Mouse (Mus musculus) spleen, embryonic (tissue): ENCODE results near the gene Pde1c.

ENCODE experiments used
- CTCF ChIA-PET: fragments of 350-600 bp; sonication (Branson Sonifier 250); formaldehyde crosslinking; loops from one replicate; lab custom pipeline; 2022; lab: Charles Lee

Gene Pde1c

DNA sequence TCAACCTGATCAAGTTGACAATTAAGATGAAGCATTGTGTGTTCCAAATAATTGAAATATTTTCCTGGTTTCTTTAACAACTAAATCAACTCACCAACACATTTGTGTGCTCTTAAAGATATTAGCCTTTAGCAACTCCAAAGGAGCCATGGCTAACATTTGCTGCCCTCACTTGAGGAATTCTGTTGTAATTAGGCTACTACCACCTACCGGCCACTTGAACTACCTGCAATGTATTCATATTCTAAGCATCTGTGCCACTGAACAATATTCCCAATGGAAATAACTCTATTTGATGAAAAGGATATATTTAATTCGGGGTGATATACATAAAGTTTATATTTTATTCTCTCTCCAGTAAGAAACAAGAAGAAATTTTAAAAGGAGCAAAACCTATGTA, 121.0 kb downstream of the Pde1c start:
- CTCF ChIA-PET = no interaction called here

- CTCF ChIA-PET = no interaction called here
Measured at GRCm38 (mm10) chr6:56441501-56441900, 127.4 kb downstream of the Pde1c start.

DNA sequence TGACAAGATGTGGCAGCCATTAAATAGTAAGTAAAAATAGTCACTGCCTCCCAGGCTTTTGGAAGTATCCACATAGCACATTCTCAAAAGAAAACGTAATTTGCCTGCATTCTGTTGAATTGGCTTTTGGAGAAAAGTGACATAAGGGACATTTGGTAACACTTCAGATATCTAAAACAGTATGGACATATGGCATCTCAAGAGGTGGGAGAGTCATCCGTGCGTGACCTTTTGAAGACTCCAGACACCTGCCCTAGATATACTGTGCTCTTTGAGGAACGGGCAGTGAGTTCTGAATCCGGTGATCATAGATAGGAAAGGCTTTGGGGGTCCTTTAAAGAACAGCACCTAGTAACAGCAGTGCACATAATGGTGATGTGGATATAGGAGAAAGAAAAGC, 143.1 kb downstream of the Pde1c start:
- CTCF ChIA-PET = no interaction called here

- CTCF ChIA-PET = no interaction called here
Measured at GRCm38 (mm10) chr6:56422866-56423265, 146.0 kb downstream of the Pde1c start.

DNA sequence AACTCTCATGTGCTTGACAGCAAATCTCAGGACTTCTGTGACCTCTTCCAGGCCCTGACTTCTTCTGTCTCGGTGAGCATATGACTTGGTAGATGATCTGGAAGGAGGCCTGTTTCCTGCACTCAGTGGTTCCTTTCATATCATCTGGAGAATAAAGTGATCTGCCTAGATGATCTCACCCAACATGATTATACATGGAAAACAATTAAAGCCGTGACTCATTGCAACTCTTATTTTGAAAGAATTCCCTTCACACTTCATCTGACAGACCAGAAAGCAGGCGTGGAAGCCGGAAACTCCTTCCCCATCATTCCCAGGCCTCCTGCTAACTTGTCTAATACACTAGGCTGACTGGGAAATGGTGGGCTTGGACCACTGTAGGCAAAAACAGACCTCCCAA, 152.7 kb downstream of the Pde1c start:
- CTCF ChIA-PET = no interaction called here

GRCm38 (mm10) chr6:56389178-56389577, 179.7 kb downstream of the Pde1c start:
- CTCF ChIA-PET = no interaction called here

- CTCF ChIA-PET = no interaction called here
Measured at GRCm38 (mm10) chr6:56376359-56376758, 192.5 kb downstream of the Pde1c start.

GRCm38 (mm10) chr6:56374180-56374579, 194.7 kb downstream of the Pde1c start:
- CTCF ChIA-PET = no interaction called here

DNA sequence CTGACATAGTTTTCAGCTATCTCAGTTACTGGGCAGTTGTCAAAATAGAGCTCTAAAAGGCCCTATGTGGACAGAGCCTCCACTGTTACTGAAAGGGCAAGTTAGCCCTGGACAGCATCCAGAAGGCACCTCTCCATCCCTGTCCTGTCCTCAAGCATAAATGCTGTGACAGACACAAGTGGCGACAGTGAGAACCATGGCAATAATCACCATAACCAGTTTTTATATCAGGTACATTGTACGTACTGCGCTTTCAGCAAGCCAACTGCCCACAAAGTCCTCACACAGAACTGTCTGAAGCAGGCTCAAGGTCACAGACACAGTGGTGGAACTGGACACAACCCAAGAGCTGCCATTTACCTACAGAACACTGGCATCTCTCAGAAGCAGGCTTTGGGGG, 195.2 kb downstream of the Pde1c start:
- CTCF ChIA-PET = no interaction called here

GRCm38 (mm10) chr6:56373046-56373751, 195.7 kb downstream of the Pde1c start:
- CTCF ChIA-PET = no interaction called here

DNA sequence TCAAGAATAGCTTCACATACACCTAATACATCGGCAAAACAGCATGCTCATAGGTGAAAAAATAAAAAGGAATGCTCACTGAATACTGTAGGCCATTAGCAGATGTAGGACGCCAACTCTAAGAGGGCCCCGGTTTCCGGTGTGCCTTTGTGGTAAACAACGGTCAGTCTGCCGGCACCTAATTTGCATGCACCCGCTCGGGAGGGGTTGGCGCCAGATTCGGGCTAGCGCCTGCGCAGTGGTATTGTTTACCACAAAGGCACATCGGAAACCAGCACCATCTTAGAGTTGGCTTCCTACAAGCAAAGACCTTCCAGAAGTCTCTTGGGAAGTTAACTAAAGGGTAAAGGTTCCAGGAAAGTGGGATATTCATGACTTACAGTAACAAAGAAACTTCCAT, 199.4 kb downstream of the Pde1c start:
- CTCF ChIA-PET = no interaction called here

DNA sequence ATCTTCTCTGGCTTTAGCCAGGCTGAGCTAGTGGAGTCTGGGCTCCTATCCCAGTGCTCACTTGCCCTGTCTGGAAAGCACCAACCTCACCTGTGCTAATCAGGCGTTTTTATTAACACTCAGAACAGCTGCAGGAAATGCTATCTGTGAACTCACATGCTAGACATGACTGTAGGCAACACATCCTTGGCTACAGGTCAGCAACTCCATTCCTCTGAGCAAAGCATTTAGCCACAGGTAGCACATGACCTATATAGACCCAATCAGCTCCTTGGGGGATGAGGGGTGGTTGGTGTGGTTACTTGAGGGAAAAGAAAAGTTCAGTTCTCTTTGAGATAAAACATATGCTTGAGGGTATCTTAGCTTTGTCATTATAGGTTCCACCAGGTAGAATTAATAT, 200.8 kb downstream of the Pde1c start:
- CTCF ChIA-PET = no interaction called here

GRCm38 (mm10) chr6:56367257-56367656, 201.6 kb downstream of the Pde1c start:
- CTCF ChIA-PET = no interaction called here

DNA sequence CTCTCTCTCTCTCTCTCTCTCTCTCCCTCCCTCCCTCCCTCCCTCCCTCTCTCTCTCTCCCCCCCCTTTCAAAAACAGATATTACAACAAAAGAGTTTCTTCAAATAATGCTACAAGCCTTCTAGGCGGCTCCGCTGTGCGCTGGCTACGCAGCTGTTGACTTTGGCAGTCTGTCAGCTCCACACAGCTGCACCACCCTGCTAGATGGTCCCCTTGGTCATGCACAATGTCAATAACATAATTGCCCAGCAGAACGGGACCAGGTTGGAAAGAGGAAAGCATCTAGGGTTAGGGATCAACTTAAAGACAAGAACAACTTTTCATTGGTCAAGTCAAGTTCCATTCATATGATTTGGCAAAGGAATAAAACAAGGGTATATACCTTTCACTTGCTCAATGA, 206.3 kb downstream of the Pde1c start:
- CTCF ChIA-PET = interaction anchor here (0.6 kb wide), 1 partner anchor 1770 kb away, joined by 3 read pairs; no protein-coding TSS in a partner anchor

- CTCF ChIA-PET = no interaction called here
Measured at GRCm38 (mm10) chr6:56362128-56362545, 206.8 kb downstream of the Pde1c start.

DNA sequence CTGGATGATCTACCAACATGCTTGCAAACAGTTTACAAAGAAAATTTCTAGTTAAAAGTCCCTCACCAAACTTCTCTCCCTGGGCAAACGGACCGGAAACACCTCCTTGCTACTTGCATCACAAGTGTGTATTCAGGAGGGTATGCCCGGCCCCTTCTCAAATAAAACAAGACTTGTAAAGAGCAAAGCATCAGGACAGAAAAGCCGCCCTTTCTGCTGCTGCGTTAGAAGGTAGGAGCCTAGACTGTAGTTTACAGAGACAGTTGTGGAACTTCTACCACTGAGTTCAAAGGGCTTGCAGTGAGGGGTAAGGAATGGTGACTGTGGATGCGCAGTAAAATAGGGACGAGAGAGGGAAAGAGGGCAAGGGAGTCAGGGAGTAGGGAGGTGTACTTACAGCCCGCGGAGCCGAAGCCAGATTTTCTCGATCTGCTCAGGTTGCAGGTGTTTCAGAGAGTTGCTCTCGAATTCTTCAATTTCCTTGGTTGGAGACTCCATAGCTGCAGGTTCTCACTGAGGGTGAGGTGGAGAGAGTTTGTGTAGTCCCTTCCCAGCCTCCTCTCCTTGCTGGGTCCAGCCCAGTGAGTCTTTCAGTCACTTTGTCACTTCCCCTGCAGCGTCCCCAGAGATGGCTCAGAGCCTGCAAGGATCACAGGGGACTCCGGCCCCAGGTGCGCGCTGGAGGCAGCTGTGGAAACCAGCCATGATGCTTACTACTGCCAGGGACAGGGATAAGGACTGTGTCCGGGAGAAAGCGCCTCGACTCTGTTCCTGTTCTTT, 207.4 kb downstream of the Pde1c start:
- CTCF ChIA-PET = no interaction called here

- CTCF ChIA-PET = no interaction called here
Measured at GRCm38 (mm10) chr6:56360086-56360485, 208.8 kb downstream of the Pde1c start.

DNA sequence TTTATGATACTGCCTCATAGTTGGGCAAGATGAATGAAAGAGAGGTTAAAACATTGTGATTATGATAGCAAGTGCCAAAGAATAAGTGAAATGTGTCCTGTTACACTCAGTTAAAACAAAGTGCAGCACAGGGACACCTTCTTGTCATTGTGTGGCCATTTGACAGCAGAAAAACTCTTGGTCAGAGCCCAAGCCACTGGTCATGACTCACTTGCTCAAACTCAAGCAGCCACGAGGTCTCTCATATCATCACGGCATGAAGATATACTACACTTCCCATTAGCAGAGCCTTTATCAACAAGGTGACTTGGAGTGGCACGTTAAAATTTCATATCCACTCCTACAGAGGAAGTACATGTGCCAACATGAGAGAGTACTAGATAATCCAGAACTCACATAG, 209.8 kb downstream of the Pde1c start:
- CTCF ChIA-PET = no interaction called here

DNA sequence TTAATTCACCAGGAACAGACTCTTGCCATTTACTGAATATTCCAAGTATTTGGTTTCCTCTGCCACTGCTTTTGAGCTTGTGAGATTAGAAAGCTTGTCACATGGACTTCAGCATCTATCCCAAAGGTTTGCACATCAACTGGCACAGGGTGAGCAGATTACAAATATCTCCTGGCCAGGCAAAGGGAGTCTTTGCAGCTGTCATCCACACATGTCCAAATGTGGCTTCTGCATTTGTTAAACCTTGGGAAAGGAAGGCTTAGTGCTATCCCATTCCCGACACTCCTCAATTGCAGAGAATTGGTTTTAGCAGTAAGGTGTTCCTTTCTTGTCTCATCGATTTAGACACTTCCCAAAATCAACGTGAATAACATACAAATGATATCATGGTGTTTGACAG, 221.7 kb downstream of the Pde1c start:
- CTCF ChIA-PET = no interaction called here

- CTCF ChIA-PET = no interaction called here
Measured at GRCm38 (mm10) chr6:56345082-56345481, 223.8 kb downstream of the Pde1c start.

DNA sequence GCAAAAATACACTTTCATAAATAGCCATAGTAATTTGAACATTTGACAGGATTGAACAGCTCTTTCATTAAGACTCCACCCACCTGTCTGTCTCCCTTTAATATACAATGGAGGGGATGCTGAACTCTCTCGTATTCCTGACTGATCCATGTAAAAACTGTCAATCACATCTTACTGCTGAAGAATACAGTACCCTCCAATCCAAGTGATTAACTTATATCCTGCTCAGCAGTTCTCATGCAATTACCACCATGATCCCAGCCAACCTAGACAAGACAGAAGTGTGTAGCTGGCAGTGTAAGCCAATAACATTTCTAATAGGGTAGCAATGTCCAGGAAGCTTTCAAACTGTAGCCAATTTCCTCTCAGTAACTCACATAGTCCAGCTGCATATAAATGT, 226.9 kb downstream of the Pde1c start:
- CTCF ChIA-PET = no interaction called here

DNA sequence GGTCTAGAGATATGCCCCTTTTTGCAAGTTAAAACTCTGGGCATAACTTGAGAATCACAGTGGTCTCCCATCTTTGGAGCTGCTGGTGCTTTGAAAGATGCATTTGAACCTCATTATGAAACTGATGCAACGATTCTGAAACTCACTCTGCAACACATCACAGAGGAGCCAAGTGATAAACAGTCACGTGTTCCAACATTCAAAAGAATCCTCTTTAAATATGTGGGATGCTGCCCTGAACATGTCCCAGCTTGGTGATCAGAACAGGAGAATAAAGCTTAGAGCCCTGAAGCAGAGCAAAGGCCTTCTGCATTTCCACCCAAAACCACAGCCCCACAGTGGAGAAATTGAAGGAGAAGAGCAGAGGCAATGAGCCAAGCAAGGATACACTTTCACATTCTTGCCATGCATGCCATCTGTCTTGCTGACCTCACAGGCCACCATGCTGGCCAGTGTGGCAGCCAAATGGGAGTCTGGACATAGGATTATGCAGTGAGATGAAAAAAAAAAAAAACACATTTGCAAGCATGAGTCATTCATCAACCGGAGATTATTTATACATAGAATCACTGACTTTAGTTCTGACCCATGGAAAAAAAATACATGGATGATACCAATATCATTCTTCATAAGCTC, 233.0 kb downstream of the Pde1c start:
- CTCF ChIA-PET = no interaction called here

DNA sequence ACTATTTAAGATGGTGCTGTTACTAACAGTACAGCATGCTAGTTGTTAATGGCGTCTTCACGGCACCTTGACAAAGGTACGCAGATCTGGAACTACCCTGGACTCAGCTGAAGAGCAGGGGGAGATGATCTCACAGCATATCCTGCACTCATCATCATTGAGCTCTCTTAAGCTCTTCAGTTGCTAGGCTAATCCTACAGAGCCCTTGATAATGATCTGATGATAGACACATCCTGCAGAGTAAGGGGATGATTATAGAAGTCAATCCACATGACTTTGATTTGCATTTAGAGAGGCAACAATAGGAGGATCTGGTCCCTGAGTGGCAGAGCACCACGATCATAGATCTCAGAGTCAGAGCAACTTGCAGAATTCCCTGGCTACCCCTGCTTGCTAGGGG, 236.8 kb downstream of the Pde1c start:
- CTCF ChIA-PET = no interaction called here
